Mouse (Mus musculus): ENCODE measurements around the gene Fam81b.

DNA sequence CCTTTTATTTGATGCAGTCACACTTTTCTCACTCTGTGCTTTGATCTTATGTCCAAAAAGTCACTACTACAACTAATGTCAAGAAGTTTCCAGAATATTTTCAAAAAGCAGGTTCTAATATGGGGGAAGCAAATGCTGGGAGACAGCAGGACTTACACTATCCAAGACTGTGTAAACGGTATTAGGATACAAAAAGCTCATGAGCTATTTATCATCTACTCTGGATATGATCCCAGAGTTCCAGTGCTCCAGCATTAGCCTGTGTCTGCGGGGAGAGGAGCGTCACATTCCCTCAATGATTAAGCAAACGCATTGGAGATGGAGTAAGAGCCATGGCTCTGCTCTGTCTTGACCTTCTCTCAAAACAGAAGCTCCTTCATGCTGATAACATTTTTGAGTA, 104.9 kb downstream of the Fam81b start:
- TF ChIP-seq CTCF (conservative IDR thresholded peaks at IDR 0.05; ENCODE audit: low read length) (no peak), POU5F1 (IDR thresholded peaks at IDR 0.05; ENCODE audit: borderline replicate concordance, low read length) (no peak)

Measured in E14TG2a.4 (cell line).